Mouse (Mus musculus) kidney, postnatal 0 days (tissue): ENCODE measurements at regions not wholly inside any gene's neighbourhood (a gene's known extent, or its start where the extent isn't known, plus 50 kb on each side); places are given as distances from the start of the nearest gene placed in this dataset.
A peak's percentile ranks its signal among the peaks of the same experiment; 100 is the strongest.

Experiments used
- ATAC-seq: fragments of 200-750 bp; cut with Nextera tagmentation; replicated peaks from 2 replicates; pipeline ENCODE4 v1.8.0; 2017; ENCODE audit warnings: low read depth, moderate number of reproducible peaks, moderate TSS enrichment, moderate library complexity; ENCODE audit not compliant: low FRiP score
- DNase-seq: peaks from one replicate; pipeline ENCODE4 v3.0.0-alpha.2; 2016; ENCODE audit warnings: low spot score
- H3K27ac ChIP-seq: fragments of 300-500 bp; sonication (generic); 2 replicates; pipeline ENCODE4 v1.5.1; 2014; ENCODE audit warnings: mild to moderate bottlenecking
- H3K27me3 ChIP-seq: fragments of 300-500 bp; sonication (generic); 2 replicates; pipeline ENCODE4 v1.6.1; 2014; ENCODE audit warnings: low read length, mixed read lengths; ENCODE audit not compliant: insufficient read depth
- H3K36me3 ChIP-seq: fragments of 300-500 bp; sonication (generic); 2 replicates; pipeline ENCODE4 v1.6.1; 2014; ENCODE audit warnings: low read length, mixed read lengths; ENCODE audit not compliant: insufficient read depth
- H3K4me1 ChIP-seq: fragments of 300-500 bp; sonication (generic); replicated peaks from 2 replicates; pipeline ENCODE4 v1.6.1; 2014; ENCODE audit warnings: antibody characterized with exemption, low read length, mixed read lengths; ENCODE audit not compliant: insufficient read depth
- H3K4me2 ChIP-seq: fragments of 300-500 bp; sonication (generic); 2 replicates; pipeline ENCODE4 v1.6.1; 2014; ENCODE audit warnings: mild to moderate bottlenecking, low read length, moderate library complexity, mixed read lengths
- H3K4me3 ChIP-seq: fragments of 300-500 bp; sonication (generic); replicated peaks from 2 replicates; pipeline ENCODE4 v1.5.1; 2014; ENCODE audit warnings: low read depth, low read length
- H3K9ac ChIP-seq: fragments of 300-500 bp; sonication (generic); 2 replicates; pipeline ENCODE4 v1.6.1; 2014; ENCODE audit warnings: low read depth, low read length
- H3K9me3 ChIP-seq: fragments of 300-500 bp; sonication (generic); replicated peaks from 2 replicates; pipeline ENCODE4 v1.6.1; 2016; ENCODE audit warnings: low read length, inconsistent platforms, mixed read lengths
- CTCF ChIP-seq: IDR thresholded peaks from 2 replicates; pipeline ENCODE4 v1.5.1; 2016; ENCODE audit warnings: antibody characterized with exemption, low read depth, mild to moderate bottlenecking, moderate library complexity
- WGBS: fragments of 180-500 bp; shearing (Covaris S2); extraction: QIAGEN DNeasy Blood & Tissue Kit; methylation state at CpG from one replicate; pipeline ENCODE4 v1.1.7; 2014; 5-methylcytosine and 5-hydroxymethylcytosine counted together

DNA sequence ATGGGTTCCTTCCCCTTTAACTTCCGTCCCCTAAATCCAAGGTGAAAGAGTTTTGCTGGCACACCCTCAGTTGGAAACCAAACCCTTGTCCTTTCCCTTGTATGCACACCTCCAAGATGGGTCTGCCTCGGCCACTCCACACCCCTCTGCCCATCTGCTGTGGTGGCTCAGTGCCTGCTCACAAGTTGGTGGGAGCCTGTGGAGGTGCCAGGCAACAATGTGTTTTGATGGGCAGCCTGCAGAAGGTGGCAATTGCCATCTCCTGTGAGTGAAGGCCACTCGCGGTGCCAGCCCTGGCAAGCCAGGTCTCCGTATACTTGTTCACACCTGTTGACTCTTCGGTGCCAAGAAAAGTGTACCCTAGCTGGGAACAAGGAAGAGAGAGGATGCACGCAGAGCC, 344.8 kb downstream of the Rps6kc1 start:
- ATAC-seq = no peak
- WGBS = 86% methylated on average over 7 of the region's 7 CpGs
- Histone ChIP-seq H3K9me3 (no peaks in the 10 kb centered on the region), H3K4me3 (no peak overlapping the region), H3K36me3 (no peaks in the 10 kb centered on the region), H3K4me1 (no peaks in the 10 kb centered on the region), H3K27me3 (no peaks in the 10 kb centered on the region), H3K9ac (no peak overlapping the region), H3K27ac (no peak overlapping the region), H3K4me2 (no peak overlapping the region)
- no peak for DNase-seq
- no peak for TF ChIP-seq CTCF

DNA sequence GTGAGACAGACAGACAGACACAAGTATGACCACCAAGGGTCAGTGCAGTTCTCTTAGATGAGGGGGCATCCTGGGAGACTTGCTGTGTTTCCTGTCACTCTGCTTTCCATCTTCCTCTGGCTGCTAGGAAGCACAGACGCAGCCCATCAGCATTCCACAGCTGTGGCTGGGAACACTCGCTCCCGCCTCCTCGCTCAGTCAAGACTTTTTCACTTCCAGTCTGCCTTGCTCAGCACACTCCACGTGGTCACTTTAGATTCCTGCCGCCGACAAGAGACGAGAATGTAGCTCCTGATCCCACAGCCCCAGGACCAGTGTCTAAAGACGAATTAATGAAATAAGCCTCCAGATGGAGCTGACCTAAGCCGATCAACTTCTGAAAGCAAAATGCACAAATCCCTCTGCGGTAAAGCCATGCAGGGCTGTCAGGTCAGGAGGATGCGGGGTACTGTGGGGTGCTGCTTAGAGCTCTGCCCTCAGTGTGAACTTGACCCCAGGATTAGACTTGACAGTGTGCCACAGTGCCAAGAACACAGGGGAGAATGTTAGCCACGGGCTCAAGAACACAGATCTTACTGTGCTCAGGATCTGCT, 348.6 kb downstream of the Rps6kc1 start:
- Histone ChIP-seq H3K4me2 (no peak overlapping the region), H3K9ac (no peak overlapping the region), H3K4me3 (no peak overlapping the region), H3K27me3 (no peaks in the 10 kb centered on the region), H3K9me3 (no peaks in the 10 kb centered on the region), H3K27ac (no peak overlapping the region), H3K4me1 (no peaks in the 10 kb centered on the region), H3K36me3 (no peaks in the 10 kb centered on the region)
- no peak for TF ChIP-seq CTCF
- ATAC-seq = no peak
- whole genome bisulfite sequencing = 43% methylated on average over 13 of the region's 13 CpGs
- DNase-seq = peak; percentile 62

DNA sequence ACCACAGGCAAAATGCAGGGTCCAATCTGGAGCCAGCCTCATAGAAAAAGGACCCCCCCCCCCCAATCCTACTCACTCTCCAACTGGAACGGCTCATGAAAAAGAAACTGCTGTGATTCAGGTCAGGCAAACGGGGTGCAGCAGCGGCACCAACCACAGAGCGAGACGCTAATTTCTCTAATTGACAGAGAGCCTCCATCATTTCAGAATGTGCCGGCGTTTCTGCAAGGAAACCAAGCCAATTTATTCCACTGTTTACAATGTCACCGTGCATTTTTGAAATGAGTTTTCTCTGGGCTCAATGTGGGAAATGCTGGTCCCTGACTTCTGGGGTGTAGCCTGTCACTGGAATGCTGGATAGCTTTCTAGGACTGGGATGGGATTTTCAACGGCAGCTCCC, 351.5 kb downstream of the Rps6kc1 start:
- ATAC-seq = no peak
- DNase-seq = no peak
- Histone ChIP-seq H3K9me3 (no peaks in the 10 kb centered on the region), H3K4me2 (no peak overlapping the region), H3K27me3 (no peaks in the 10 kb centered on the region), H3K4me3 (no peak overlapping the region), H3K9ac (no peak overlapping the region), H3K27ac (no peak overlapping the region), H3K36me3 (no peaks in the 10 kb centered on the region), H3K4me1 (no peaks in the 10 kb centered on the region)
- TF ChIP-seq CTCF = no peak
- WGBS = 78% methylated on average over 9 of the region's 9 CpGs

DNA sequence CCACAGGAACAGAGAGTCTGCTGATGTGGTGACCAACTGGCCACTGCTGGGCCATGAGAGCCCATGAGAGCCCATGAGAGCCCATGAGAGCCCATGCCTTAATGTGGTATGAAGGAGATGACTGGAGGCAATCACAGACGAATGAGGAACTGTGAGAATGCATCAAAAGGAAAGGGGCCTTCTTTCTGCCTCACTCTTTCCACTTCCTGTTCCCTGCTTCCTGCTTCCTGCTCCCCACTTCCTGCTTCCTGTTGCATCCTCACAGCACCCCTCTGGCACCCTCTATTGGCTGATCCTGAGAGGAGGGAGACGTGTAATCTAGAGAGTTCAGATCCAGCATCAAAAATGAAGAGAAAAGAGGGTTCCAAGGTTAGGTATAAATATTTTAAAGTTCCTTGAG, 369.7 kb downstream of the Rps6kc1 start:
- no peak overlapping the region for H3K4me3 ChIP-seq
- no peaks in the 10 kb centered on the region for H3K4me1 ChIP-seq
- 50% methylated on average over 2 of the region's 2 CpGs for WGBS
- no peaks in the 10 kb centered on the region for H3K9me3 ChIP-seq
- H3K27me3 ChIP-seq = no peaks in the 10 kb centered on the region
- H3K4me2 ChIP-seq = no peak overlapping the region
- ATAC-seq (no peak), DNase-seq (peak; percentile 35)
- peak; percentile 55 for TF ChIP-seq CTCF
- no peaks in the 10 kb centered on the region for H3K36me3 ChIP-seq
- H3K9ac ChIP-seq = no peak overlapping the region
- no peak overlapping the region for H3K27ac ChIP-seq

- Histone ChIP-seq H3K36me3 (no peaks in the 10 kb centered on the region), H3K9me3 (no peaks in the 10 kb centered on the region), H3K4me1 (no peaks in the 10 kb centered on the region), H3K4me3 (no peak overlapping the region), H3K27me3 (no peaks in the 10 kb centered on the region), H3K9ac (no peak overlapping the region), H3K4me2 (no peak overlapping the region), H3K27ac (no peak overlapping the region)
- no peak for ATAC-seq
- WGBS = 39% methylated on average over 10 of the region's 10 CpGs
- DNase-seq = no peak
- TF ChIP-seq CTCF = no peak
Observed at GRCm38 (mm10) chr1:190532879-190533676, 362.6 kb upstream of the Prox1 start.

DNA sequence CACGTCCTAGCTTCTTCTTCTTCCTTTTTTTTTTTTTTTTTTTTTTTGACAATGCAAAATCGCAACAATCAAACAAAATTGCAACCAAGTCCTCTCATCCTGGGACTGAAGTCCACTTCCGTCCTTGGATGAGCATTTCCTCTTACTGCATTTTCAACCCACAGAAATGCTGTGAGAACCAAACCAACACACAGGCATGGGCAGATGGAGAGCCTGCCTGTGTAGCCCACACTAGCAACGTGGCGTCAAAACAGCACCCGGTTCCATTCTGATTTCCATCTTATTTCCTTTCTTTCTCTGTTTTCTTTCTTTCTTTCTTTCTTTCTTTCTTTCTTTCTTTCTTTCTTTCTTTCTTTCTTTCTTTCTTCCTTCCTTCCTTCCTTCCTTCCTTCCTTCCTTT, 360.7 kb upstream of the Prox1 start:
- WGBS = 92% methylated on average over 6 of the region's 6 CpGs
- Histone ChIP-seq H3K27me3 (no peaks in the 10 kb centered on the region), H3K4me3 (no peak overlapping the region), H3K4me2 (no peak overlapping the region), H3K36me3 (no peaks in the 10 kb centered on the region), H3K9me3 (no peaks in the 10 kb centered on the region), H3K4me1 (no peaks in the 10 kb centered on the region), H3K27ac (no peak overlapping the region), H3K9ac (no peak overlapping the region)
- ATAC-seq = no peak
- no peak for TF ChIP-seq CTCF
- DNase-seq = no peak

GRCm38 (mm10) chr1:190530079-190530478, 359.6 kb upstream of the Prox1 start:
- Histone ChIP-seq H3K9me3 (no peaks in the 10 kb centered on the region), H3K27ac (no peak overlapping the region), H3K4me3 (no peak overlapping the region), H3K27me3 (0 out of 2 replicates have a peak, but pooled peaks cover 3% of the 10 kb centered on the region), H3K36me3 (no peaks in the 10 kb centered on the region), H3K9ac (no peak overlapping the region), H3K4me1 (no peaks in the 10 kb centered on the region), H3K4me2 (no peak overlapping the region)
- ATAC-seq (no peak), DNase-seq (no peak)
- peak; percentile 7; the same call in 1 of the 2 replicates for TF ChIP-seq CTCF
- WGBS = 81% methylated on average over 3 of the region's 3 CpGs
